Mouse (Mus musculus) activated CD4-positive, CD25-positive, alpha-beta regulatory T cell, adult 4 months (primary cell): ENCODE measurements around the gene Atp6v0e. TPM values are rescaled to one million over a fixed set of nuclear protein-coding genes. Genes with fewer than 3 reads are reported as not detected.

ENCODE experiments used
- ATAC-seq: one replicate; pipeline ENCODE4 v1.8.0; 2017
- polyA plus RNA-seq, 2 experiments: library from polyadenylated mRNA; unstranded; fragments of 100-300 nt; shearing (Covaris generic); gene quantifications; one replicate each; pipeline ENCODE4 v1.2.1; 2017

Atp6v0e gene
- polyA plus RNA-seq, 2 experiments from 2014 or later: 391 to 437 TPM

DNA sequence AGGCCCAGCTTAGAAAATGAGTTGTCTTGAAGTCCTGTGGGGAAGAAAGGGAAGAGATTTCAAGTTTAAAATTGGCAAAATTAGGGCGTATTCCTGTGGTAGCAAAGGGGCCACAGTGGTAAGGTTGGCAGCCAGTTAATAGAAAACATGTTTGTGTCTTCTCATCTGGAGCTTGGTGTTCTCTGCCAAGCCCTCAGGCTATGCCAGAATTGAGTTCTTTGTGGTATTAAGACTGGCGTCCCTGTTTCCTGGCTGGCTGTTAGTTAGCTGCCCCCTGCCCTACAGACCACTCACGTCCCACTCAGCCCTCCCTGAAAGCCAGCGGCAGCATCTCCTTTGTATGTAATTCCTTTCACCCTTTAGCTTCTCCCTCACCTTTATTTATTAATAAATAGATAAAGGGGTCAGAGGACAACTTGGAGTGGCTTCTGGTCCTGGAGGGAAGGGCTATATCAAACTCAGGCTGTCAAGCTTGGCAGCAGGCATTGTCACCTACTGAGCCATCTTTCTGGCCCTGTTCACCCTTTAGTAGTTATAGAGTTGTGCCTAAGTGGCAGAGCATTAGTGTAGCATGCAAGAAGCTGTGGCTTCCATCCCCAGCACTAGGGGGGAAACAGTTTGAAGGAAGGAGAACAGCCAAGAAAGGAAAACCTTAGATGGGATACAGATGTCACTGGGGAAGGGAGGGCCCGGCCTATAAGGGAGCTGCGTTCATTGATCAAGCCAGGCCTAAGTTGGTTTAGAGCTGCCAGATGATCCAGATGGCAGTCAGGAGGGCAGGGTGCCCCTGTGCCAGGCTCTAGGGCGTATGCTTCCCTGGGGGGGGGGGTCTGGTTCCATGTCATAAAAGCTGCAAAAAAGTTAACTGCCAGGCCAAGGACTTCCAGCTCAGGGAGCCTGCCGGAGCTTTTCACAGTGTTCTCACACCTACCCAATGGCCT, 26.0 kb downstream of the Atp6v0e start:
- ATAC-seq: no peak

DNA sequence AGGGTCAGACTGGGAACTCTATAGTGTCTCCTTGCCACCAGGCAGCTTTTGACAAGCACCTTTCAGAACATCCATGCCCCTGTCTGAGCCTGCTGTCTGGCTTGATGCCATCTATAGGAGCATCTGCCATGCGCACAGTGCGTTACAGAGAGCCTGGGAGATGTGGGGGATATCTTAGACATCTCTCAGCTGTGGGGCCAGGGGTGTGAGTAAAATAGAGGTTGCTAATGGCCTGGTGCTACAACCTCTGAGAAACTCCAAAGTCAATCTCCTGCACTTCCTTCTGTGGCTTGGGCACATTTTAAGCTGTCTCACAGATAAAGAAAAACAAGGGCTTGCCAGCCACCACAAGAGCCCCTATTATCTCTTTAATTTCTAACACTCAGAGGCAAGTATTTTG, 26.8 kb downstream of the Atp6v0e start:
- ATAC-seq: no peak

DNA sequence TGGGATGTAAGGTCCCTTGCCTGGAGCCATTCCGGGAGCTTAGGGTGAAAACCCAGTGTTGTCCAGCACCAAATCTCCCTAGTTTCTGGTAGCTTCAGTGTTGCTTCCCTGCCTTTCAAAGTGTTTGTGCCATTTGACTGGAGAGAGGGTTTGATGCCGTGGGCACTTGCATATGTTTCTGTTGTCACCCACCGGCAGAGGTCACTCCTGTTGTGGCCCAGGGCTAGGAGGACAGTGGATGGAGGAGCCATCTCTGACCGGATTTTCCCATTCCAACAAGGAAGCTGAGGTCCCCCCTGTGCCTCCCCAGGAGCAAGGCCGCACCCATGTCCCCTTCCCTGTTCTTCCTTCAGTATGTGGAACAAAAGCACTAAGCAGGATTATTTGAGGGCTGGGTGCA, 27.2 kb downstream of the Atp6v0e start:
- ATAC-seq: no peak

DNA sequence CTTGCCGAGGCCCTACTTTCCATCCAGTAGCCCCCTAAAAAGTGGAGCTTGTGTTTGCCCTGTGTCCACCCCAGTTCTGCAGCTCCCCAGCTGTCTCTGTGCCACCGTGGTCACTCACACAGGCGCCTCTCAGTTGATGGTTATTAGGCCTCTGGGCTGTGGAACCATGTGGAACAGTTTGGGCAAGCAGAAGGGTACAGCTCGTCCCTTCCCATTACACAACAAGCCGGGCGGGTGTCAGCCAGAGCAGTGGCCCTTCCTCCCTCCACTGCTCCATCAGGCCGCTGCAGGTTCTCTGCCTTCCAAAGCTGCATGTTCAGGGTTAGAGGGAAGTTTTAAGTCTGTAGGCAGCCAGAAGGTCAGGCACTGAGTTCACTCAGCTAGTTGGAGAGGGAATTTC, 28.1 kb downstream of the Atp6v0e start:
- no peak for ATAC-seq

DNA sequence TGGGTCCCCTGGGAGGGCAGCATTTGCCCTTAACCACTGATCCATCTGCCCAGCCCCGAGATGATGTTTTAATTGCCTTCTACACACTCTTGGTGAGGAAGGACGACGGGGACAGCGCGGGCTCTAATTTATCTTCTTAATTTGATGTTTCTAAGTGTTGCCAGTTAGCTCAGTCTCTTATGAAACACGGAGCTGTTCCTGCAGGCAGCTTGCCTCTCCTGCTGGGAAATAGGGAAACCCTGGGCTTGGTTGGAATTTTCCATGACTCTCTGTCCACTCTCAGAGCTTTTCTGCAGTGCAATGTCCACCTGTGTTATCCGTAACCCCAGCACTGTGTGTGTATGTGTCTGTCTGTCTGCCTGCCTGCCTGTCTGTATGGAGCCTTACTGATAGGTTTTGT, 30.4 kb downstream of the Atp6v0e start:
- no peak for ATAC-seq

DNA sequence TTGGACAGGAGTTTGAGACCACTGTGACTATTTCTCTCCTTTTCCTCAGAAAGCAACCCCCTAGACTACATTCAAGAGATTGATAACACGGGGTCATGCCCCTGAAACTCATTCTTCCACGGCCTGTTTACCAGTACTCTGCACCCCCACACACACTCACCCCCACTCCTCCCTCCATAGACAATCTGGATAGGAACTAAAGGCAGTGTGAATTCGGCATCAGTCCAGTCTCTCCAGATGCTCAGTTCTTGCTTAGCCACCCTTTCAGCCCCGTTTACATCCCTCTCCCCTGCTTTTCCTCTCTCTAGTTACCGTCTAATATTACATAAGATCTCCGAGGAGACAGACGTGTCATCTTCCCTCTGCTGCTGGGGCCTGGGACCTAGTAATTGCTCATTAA, 31.1 kb downstream of the Atp6v0e start:
- ATAC-seq: no peak

DNA sequence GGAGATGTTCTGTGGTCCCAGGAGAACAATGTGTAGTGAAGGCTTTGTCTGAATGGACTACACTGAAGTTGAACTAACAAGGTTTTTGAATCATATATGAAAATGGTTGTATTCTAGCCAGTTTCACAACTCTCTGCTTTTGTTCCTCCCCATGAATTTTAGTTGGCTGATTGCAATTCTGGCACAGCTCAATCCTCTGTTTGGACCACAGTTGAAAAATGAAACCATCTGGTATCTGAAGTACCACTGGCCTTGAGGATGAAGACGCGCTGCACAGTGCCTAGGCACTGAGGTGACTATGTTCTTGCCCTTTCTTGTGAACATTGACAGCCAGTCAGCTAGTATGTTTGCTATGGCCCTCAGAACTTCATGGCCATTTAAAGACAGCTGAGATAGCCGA, 32.2 kb downstream of the Atp6v0e start:
- no peak for ATAC-seq

DNA sequence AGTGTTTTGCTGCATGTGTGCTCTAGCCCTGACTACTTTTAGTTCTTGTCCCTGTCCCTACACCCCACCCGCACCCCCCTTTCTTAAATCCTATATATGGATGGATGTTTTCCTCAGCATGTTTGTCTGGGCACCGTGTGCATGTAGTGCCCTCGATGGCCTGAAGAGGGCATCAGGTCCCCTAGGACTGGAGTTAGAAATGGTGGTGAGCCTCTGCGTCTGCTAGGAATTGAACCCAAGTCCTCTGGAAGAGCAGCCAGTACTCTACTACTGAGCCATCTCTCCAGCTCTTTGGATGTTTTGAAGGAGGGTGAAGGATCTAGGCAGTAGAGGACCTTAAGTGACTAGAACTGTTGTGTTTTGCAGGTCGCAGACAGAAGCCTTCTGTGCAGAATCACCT, 35.8 kb downstream of the Atp6v0e start:
- no peak for ATAC-seq

DNA sequence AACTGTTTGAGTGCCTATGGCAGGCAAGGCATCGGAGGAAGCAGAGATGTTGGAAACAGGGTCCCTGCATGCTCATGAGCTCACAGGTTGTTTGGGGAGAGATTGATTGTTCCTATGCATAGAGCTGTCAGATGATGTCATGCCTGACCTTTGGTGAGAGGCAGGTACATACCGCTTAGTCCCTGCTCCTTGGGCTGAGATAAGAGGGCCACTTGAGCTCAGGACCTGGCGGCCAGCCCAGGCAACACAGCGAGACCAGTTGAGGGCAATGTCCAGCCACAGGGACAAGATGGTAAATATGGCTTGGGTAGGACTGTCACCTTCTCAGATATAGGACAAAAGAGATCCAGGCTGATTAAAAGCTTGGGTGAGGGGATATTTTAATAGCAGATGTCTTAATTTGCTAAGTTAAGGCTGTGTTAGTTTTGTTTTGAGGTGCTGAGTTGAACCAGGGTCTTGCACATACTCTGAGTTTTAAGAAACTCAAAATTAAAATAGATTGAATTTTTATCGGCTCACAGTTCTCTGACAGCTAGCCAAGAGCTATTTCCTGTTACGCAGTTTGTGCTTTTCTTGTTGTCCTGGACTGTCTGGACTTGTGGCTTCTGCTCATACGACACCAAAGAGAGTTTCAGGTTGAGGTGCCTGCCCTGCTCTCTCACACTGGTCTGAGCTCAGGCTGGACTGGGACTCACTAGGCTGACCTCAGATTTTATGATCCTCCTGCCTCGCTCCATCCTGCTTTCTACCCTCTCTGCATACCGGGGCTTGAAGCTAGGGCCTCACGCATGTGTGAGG, 37.0 kb downstream of the Atp6v0e start:
- no peak for ATAC-seq

DNA sequence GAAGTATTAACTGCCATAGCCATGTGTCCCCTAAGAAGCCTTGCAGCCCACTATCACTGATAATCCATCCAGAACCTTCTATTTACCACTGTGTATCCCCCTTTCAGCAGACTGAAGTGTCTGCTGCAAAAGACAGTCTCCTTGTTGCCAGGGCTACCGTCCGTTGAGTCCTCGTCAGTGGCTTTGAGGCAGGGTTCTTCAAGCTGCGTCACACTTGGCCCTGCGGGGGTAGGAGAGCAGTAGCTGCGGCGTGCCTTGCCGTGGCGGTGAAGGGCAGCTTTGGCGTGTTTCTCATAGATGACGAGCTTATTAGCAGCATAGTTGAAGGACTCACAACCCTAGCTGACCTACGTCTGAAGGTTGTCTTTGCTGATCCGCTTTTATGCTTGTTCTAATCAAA, 38.5 kb downstream of the Atp6v0e start:
- no peak for ATAC-seq

DNA sequence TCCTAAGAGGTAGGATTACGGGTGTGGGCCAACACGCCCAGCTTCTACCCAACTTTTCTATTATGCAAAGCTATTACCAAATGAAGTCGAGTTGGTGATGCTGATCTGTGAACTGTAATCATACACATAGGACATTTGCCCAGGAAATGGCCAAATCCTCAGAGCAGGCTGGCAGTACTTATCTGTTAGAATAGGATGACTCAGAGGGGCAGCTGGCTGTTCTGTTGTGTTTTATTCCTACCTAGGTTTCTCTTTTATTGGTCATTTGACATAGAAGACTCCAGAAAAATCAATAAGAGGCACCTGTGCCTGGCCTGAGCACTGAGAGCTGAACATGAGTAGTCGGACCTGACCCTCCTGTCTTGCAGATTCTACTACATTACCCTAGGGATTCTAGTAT, 39.6 kb downstream of the Atp6v0e start:
- no peak for ATAC-seq

DNA sequence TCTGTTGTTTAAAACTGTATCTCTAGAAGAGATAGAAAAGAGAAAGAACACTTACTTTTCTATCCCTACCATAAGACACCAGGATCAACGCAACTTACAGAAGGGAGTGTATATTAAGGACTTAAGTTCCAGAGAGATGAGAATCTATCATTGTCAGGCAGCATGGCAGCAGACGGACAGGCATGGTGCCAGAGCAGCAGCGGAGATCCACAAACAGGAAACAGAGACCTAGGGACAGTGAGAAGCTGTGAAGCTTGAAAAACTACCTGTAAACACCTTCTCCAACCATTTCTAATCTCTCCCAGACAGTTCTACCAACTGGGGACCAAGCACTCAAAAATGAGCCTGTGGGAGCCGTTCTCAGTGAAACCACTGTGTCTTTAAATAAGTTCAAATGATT, 40.6 kb downstream of the Atp6v0e start:
- ATAC-seq: no peak

DNA sequence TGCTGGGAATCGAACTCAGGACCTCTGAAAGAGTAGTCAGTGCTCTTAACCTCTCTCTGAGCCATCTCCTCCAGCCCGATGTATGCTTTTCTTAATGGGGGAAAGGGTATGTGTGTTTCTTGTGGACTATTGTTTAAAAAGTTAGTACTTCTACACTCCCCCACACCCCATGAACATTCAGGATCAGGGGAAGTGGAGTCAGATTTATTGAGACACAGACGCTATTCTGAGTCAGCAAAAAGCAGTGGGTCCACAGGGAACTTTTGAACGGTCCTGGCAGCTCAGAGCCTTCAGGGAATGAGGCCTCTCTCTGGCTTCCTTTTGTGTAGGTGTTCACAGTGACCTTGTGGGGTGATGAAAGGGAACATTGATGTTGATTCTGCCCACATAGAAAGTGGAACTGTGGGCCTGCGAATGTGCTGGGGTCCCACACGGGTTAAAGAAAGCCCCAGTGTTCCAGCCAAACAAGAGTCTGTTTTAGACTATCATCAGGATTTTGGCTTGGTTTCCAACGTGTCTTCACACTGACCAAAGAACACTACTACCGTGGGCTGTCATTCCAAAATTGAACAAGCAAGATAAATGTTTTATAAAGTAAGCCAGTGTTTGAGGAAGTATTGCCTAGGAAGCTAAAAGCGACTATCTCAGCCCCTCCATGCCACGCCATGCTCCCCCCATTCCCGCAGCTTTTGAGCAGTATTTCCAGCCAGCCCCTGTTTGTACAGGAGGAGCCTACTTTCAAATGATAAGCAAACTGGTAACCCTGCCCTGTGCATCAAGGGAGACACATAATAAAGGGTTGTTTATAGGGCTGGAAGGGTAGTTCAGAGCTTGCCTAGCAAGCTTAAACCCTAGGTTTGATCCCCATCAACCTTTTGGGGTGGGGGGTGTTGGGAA, 42.7 kb downstream of the Atp6v0e start:
- no peak for ATAC-seq

DNA sequence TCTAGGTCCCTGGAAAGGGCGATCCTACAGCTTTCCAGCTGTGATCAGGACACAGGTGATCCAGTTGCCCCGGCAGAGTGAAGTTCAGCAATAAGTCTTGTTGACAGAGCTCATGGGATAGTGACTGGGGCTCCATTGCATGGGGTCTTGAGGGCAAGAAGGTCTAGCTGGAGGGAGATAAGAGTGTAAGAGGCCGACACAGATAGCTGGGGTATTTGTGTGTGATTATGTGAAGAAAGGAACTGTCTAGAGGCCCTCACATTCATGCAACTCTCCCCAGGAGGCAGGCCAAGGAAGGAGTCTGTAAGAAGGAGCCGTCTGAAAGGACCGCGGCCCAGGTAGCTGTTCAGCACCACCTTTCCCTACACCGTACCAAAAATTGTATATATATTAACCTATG, 44.0 kb downstream of the Atp6v0e start:
- ATAC-seq: no peak

DNA sequence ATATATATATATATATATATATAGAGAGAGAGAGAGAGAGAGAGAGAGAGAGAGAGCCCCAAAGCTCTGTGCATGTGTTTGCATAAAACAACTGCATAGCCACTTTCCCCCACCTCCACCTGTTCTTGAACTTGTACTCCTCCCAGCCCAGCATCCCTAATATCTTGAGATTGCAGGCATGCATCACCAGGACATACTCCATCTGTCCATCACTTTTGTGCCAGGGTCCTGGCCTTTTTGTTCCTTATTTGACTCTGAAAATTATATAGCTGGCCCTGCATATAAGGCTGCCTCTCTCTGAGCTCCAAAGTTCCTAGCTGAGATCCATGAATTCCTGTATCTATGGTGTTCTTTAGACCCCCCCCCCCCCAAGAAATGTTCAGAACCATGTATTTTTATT, 45.5 kb downstream of the Atp6v0e start:
- ATAC-seq: no peak

DNA sequence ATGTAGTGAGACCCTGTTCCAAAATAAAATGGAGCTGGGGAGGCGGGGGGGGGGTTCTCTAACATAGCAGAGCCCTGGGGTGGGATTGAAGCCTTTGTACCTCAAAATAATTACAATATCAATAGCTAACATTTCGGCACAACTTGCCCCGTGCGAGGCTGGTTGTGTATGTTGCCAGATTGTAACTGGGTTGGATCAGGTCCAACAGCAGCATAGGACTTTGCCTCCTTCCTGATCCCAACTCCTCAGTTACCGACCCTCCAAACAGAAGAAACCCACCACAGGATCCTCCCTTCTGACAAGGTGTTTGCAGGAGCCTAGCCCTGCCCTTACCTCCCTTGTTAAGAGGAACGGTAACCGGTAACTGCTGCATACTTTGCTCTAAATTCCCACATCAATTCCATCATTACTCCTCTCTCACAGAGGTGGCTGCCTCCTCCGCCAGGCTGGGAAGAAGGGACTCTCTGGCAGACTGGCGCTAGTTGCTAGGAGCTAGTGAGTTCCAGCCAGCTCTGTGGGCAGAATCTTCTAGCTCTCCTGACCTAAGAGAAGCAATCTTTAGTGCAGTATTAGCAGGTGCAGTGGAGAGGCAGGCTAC, 46.1 kb downstream of the Atp6v0e start:
- ATAC-seq: no peak

DNA sequence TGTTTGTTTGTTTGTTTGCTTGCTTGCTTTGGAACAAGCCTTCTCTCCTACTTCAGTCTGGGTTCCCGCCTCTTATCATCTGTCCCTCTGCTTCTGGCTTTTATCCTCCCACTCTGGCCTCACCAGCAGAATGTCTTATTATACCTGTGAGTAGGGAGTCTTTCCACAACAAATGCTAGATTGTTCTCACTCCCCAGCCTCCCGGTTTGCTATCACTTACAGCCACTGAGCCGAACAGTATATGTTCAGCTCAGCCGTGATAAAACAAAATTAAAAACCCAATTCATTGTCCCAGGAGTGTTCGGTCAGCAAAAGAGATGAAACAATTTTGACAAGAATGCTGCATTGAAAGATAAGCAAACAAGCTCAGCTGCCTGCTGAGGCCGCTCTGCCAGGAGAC, 47.0 kb downstream of the Atp6v0e start:
- no peak for ATAC-seq

DNA sequence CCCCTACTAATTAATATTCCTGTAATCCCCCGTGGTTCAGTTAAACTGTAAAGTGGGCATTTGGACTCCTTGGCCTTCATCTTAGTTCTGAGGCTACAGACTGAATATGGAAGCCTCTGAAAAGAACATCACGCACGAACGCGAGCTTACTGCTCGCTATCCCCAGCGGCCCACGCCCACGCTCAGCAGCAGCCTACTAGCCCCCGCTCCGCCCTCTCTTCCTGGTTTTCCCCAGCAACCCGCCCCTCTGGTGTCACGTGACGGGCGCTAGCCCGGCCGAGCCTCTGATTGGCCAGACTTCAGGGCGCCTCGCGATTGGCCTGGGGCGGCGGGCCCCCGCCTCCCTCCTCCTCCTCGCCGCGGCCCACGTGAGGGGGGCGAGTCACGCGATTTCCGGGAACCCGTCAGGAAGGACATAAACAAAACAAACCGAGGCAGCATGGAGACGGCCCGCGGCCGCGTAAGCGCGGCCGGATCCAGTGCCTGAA, 52.3 kb downstream of the Atp6v0e start, which contains the start of gene Crebrf:
Gene Crebrf (plus strand): TSS at position 380 of the 488 bp plus-strand sequence.
- ATAC-seq: peak; percentile 79

DNA sequence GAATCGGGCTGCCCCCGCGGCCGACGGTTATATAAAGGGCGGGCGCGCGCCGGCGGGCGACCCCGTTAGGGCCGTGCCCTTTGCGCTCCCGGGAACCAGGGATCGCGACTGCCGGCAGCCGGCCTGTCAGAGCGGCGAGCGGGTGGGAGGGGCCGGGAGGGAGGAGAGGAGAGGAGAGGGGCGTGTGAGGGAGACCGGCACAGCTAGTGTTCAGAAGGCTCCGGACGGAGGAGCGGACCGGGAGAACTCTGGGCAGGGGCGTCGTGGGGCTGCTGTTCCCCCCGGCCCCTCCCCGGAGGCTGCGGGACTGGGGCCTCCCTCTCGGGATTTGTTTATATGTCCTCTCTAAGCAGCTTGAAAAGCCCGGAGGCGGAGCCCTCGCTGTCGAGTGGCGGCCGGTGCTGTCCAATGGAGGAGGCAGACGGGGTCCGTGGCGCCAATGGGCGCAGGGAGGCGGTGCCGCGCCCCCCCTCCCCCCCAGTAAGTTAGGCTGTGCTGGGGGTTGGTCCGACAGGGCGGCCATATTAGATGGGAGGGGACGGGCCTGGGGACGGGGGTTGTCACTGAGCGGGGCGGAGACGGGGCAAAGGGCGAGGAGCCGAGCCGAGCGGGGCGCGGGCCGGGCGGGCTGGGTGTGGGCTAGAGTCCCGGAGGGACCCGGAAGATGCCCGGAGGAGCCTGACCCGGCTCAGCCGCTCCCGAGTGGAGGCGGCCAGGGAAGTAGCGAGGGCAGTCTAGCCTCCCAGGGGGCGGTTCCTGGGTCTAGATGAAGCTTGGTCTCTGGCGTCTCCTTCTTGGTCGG, 53.1 kb downstream of the Atp6v0e start:
- ATAC-seq: peak; percentile 74

DNA sequence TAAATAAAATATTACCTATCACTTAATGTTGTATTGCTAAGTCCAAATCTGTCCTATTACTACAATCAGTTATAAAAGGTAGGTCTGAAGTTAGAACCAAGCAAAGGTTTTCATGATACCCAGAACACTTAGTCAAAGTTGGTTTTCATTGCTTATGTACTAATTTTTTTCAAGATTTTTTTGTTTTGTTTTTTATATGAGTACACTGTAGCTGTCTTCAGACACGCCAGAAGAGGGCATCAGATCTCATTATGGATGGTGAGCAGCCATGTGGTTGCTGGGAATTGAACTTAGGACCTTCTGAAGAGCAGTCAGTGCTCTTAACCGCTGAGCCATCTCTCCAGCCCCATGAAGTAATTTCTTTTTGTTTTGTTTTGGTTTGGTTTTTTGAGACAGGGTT, 54.8 kb downstream of the Atp6v0e start:
- ATAC-seq: no peak

DNA sequence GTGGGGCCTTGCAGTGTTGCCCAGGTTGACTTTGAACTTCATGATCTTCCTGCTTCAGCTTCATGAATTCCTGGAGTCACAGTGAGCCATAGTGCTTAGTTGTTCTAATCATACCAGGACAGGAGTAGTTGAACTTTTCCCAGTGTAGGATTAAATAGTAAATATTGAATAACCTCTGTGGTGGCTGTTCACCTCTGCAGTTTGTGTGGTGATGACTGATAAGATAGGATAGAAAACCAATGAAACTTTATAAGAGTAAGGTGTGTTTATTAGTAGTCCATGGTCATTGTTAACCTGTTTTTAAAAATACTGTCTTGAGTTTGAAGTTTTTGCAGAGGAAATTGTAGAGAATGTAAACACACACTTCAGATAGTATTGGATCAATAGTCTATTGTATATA, 56.4 kb downstream of the Atp6v0e start:
- ATAC-seq: no peak
